Mouse (Mus musculus): ENCODE data around the gene Eva1c. TPM values are rescaled to one million over a fixed set of nuclear protein-coding genes. Genes with fewer than 3 reads are reported as not detected.

Eva1c gene
- polyA plus RNA-seq, 1 experiment from 2014 or later, result 1.7 TPM

GRCm38 (mm10) chr16:90849262-90849661 is 22.7 kb downstream of the Eva1c start:
- ATAC-seq (ENCODE audit: insufficient read depth, low FRiP score, low read depth), result 0 out of 2 replicates have a peak, but pooled peaks have one; percentile 18
- WGBS, result 46% methylated on average over 12 of the region's 12 CpGs

DNA sequence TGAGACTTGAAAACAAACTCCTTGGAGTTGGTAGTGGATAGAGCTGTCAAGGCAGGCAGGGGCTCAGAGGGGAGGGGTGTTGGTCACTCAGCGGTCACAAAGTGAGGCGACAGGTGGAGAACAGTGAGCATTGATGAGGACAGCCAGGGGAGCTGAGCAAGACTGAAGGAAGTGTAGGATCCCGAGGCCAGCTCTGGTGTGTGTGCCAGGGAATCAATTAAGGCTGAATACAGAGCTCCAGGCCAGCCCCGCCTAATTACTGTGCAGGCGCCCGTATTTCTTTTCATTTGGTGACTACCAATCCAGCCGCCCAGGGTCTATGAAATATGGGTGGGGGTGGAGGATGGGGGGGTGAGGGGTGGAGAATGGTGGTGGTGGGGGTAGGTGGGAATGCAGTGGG is 24.4 kb downstream of the Eva1c start:
- no peaks in the 10 kb centered on the region for H3K4me1 ChIP-seq
- no peak overlapping the region for H3K4me2 ChIP-seq
- no peak overlapping the region for H3K4me3 ChIP-seq (replicated peaks)
- WGBS, result 67% methylated on average over 7 of the region's 7 CpGs
- no peaks in the 10 kb centered on the region for H3K27me3 ChIP-seq (replicated peaks)
- H3K27ac ChIP-seq, result no peak overlapping the region
- H3K9ac ChIP-seq, result no peak overlapping the region
- ATAC-seq (ENCODE audit: insufficient read depth, low FRiP score, low read depth), result no peak
- no peaks in the 10 kb centered on the region for H3K9me3 ChIP-seq
- no peaks in the 10 kb centered on the region for H3K36me3 ChIP-seq

More at GRCm38 (mm10) chr16:90849262-90849661, 22.7 kb downstream of the Eva1c start:
- no peaks in the 10 kb centered on the region for H3K9me3 ChIP-seq
- H3K27me3 ChIP-seq (replicated peaks), result no peaks in the 10 kb centered on the region
- H3K27ac ChIP-seq, result no peak overlapping the region
- no peak overlapping the region for H3K4me3 ChIP-seq (replicated peaks)
- H3K9ac ChIP-seq, result no peak overlapping the region
- H3K36me3 ChIP-seq, result no peaks in the 10 kb centered on the region
- no peak overlapping the region for H3K4me2 ChIP-seq
- H3K4me1 ChIP-seq, result no peaks in the 10 kb centered on the region

- Histone ChIP-seq H3K4me2 (no peak overlapping the region), H3K9me3 (no peaks in the 10 kb centered on the region), H3K4me1 (no peaks in the 10 kb centered on the region), H3K4me3 (replicated peaks) (no peak overlapping the region), H3K36me3 (no peaks in the 10 kb centered on the region), H3K9ac (no peak overlapping the region), H3K27me3 (replicated peaks) (no peaks in the 10 kb centered on the region), H3K27ac (no peak overlapping the region)
- 70% methylated on average over 11 of the region's 11 CpGs for WGBS
- no peak for ATAC-seq (ENCODE audit: insufficient read depth, low FRiP score, low read depth)
Measured at GRCm38 (mm10) chr16:90851621-90852334, 25.3 kb downstream of the Eva1c start.

DNA sequence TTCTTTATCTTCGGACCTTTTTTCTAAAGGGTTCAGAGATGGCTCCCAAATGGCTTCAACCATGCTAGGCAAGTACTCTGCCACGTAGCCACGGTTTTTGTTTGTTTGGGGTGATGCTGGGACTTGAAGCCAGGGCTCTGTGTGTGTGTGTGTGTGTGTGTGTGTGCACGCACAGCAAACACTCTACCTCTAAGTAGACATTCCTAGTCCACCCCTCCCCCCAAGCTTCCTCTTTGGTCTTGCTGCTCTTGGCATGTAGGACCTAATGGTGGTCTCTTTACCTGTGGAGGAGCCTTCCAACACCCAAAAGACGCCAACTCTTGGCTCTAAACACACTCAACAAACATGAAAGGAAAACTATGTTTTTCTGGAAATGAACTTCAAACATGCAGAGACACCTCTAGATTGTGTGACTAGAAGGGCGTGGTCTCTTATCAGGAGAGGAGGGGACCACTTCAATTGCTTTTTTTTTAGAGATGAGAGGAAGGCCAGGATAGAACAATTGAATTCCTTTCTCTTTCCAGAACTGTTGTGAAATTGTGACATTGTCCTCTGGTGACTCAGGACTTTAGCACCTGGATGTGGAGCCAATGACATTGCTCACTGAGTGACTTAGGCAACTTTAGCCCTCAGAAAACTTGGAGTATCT is 30.2 kb downstream of the Eva1c start:
- Histone ChIP-seq H3K36me3 (no peaks in the 10 kb centered on the region), H3K9me3 (no peaks in the 10 kb centered on the region), H3K27ac (no peak overlapping the region), H3K9ac (no peak overlapping the region), H3K27me3 (replicated peaks) (no peaks in the 10 kb centered on the region), H3K4me2 (no peak overlapping the region), H3K4me3 (replicated peaks) (no peak overlapping the region), H3K4me1 (no peaks in the 10 kb centered on the region)
- no peak for ATAC-seq (ENCODE audit: insufficient read depth, low FRiP score, low read depth)
- 74% methylated on average over 6 of the region's 6 CpGs for WGBS

GRCm38 (mm10) chr16:90858206-90858605 is 31.7 kb downstream of the Eva1c start:
- Histone ChIP-seq H3K9me3 (no peaks in the 10 kb centered on the region), H3K27me3 (replicated peaks) (no peaks in the 10 kb centered on the region), H3K4me1 (no peaks in the 10 kb centered on the region), H3K27ac (no peak overlapping the region), H3K4me2 (no peak overlapping the region), H3K4me3 (replicated peaks) (no peak overlapping the region), H3K9ac (no peak overlapping the region), H3K36me3 (no peaks in the 10 kb centered on the region)
- ATAC-seq (ENCODE audit: insufficient read depth, low FRiP score, low read depth), result no peak
- 64% methylated on average over 4 of the region's 4 CpGs for WGBS

- no peaks in the 10 kb centered on the region for H3K27me3 ChIP-seq (replicated peaks)
- no peaks in the 10 kb centered on the region for H3K4me1 ChIP-seq
- H3K9me3 ChIP-seq, result no peaks in the 10 kb centered on the region
- no peak overlapping the region for H3K27ac ChIP-seq
- ATAC-seq (ENCODE audit: insufficient read depth, low FRiP score, low read depth), result no peak
- WGBS, result 55% methylated on average over 3 of the region's 3 CpGs
- no peaks in the 10 kb centered on the region for H3K36me3 ChIP-seq
- H3K4me2 ChIP-seq, result no peak overlapping the region
- H3K4me3 ChIP-seq (replicated peaks), result no peak overlapping the region
- no peak overlapping the region for H3K9ac ChIP-seq
Measured at GRCm38 (mm10) chr16:90863036-90863435, 36.5 kb downstream of the Eva1c start.

DNA sequence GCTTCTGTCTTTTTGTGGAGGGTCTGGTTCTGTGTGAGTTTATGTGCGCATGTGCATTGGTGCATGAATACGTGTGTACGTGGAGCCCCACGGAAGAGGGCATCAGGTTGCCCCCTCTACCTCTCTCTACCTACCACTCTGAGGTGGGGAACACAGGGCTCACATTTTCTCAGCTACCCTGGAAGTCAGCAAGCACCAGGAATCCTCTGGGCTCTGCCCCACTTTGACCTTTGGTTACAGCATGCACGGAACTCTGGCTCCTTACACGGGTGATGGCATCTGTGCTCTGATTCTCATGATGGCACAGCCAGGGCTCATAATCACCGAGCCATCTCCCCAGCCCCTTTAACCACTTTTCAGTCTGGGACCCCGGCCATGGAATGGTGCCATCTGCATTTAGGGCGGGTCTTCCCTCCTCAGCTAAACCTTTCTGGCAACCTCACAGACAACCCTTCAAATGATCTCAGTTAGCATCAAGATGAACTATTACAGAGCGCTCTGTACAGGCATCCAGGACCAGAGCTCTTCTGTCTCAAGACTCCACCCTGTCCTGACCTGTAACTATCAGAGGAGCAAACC is 37.0 kb downstream of the Eva1c start:
- Histone ChIP-seq H3K36me3 (no peaks in the 10 kb centered on the region), H3K9ac (no peak overlapping the region), H3K9me3 (no peaks in the 10 kb centered on the region), H3K4me3 (replicated peaks) (no peak overlapping the region), H3K4me2 (no peak overlapping the region), H3K4me1 (no peaks in the 10 kb centered on the region), H3K27me3 (replicated peaks) (no peaks in the 10 kb centered on the region), H3K27ac (no peak overlapping the region)
- ATAC-seq (ENCODE audit: insufficient read depth, low FRiP score, low read depth), result no peak
- 85% methylated on average over 10 of the region's 10 CpGs for WGBS

GRCm38 (mm10) chr16:90864693-90865092 is 38.2 kb downstream of the Eva1c start:
- no peaks in the 10 kb centered on the region for H3K36me3 ChIP-seq
- no peak overlapping the region for H3K4me2 ChIP-seq
- H3K4me3 ChIP-seq (replicated peaks), result no peak overlapping the region
- no peaks in the 10 kb centered on the region for H3K27me3 ChIP-seq (replicated peaks)
- 57% methylated on average over 7 of the region's 7 CpGs for WGBS
- no peak overlapping the region for H3K27ac ChIP-seq
- no peaks in the 10 kb centered on the region for H3K4me1 ChIP-seq
- no peaks in the 10 kb centered on the region for H3K9me3 ChIP-seq
- no peak overlapping the region for H3K9ac ChIP-seq
- ATAC-seq (ENCODE audit: insufficient read depth, low FRiP score, low read depth), result no peak

DNA sequence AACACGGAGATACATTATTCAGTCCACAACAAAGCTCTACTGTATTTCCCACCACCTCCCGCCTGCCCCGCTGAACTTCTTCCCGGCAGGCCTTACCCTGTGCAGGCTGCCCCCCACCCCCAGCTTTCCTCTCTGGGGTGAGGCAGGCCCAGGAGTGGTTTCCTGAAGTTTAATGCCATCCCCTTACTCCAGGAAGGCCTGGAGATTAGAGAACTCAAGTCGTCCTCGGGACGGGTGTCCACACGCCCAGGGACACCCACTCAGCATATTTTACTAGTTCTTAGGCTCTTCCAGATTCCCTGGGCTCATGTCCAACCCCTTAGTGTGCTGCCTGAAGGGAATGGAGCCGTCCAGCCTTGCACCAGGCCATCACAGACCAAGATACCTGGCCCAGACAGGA is 39.1 kb downstream of the Eva1c start:
- H3K27me3 ChIP-seq (replicated peaks), result no peaks in the 10 kb centered on the region
- 56% methylated on average over 9 of the region's 9 CpGs for WGBS
- H3K4me1 ChIP-seq, result no peaks in the 10 kb centered on the region
- ATAC-seq (ENCODE audit: insufficient read depth, low FRiP score, low read depth), result peak; percentile 12; the same call in 1 of the 2 replicates
- H3K4me2 ChIP-seq, result no peak overlapping the region
- no peaks in the 10 kb centered on the region for H3K36me3 ChIP-seq
- H3K9me3 ChIP-seq, result no peaks in the 10 kb centered on the region
- H3K9ac ChIP-seq, result no peak overlapping the region
- no peak overlapping the region for H3K27ac ChIP-seq
- H3K4me3 ChIP-seq (replicated peaks), result no peak overlapping the region

DNA sequence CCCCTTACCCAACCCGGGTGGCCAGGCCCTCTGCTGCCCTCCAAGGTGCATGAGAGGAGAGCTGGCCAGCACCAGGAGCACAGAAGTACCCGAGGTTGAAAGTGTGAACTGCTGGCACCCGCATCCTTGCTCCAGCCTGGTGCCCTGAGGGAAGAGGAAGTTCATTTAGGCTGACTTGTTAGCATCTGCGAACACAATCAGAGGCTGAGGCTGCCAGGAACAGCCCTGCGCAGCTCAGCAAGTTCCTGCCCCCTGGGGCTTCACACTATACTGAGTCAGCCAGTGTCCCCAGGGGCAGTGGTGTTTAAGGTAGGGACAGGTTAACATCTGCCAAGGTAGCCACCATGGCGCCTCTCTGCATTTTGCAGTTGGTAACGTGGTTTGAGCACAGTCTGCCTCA is 41.6 kb downstream of the Eva1c start:
- Histone ChIP-seq H3K36me3 (no peaks in the 10 kb centered on the region), H3K4me1 (no peaks in the 10 kb centered on the region), H3K9me3 (no peaks in the 10 kb centered on the region), H3K27me3 (replicated peaks) (no peaks in the 10 kb centered on the region), H3K9ac (no peak overlapping the region), H3K27ac (no peak overlapping the region), H3K4me2 (no peak overlapping the region), H3K4me3 (replicated peaks) (no peak overlapping the region)
- 30% methylated on average over 7 of the region's 7 CpGs for WGBS
- no peak for ATAC-seq (ENCODE audit: insufficient read depth, low FRiP score, low read depth)

GRCm38 (mm10) chr16:90869361-90869760 is 42.8 kb downstream of the Eva1c start:
- no peaks in the 10 kb centered on the region for H3K27me3 ChIP-seq (replicated peaks)
- no peaks in the 10 kb centered on the region for H3K36me3 ChIP-seq
- no peak for ATAC-seq (ENCODE audit: insufficient read depth, low FRiP score, low read depth)
- no peak overlapping the region for H3K4me2 ChIP-seq
- H3K27ac ChIP-seq, result no peak overlapping the region
- no peaks in the 10 kb centered on the region for H3K9me3 ChIP-seq
- 69% methylated on average over 4 of the region's 4 CpGs for whole genome bisulfite sequencing
- no peak overlapping the region for H3K9ac ChIP-seq
- H3K4me3 ChIP-seq (replicated peaks), result no peak overlapping the region
- H3K4me1 ChIP-seq, result no peaks in the 10 kb centered on the region

DNA sequence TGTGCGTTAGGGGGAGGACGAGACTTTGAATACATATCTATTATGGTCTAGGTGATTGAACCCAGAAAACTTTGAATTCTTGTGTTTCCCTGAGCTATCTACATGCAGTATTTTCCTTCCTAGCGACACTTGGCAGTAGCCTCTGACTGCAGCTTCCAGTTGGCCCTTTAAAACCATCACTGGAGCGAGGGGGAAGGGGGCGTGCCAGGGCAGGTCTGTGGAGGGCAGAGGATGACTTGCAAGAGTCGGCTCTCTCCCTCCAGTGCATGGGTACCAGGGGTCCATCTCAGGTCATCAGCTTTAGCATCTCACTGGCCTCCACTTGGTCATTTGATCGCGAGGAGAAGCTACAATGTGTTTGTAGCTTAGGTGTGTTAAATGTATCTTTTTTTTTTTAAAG is 46.4 kb downstream of the Eva1c start:
- Histone ChIP-seq H3K9me3 (no peaks in the 10 kb centered on the region), H3K4me1 (no peaks in the 10 kb centered on the region), H3K4me3 (replicated peaks) (no peak overlapping the region), H3K4me2 (no peak overlapping the region), H3K27ac (no peak overlapping the region), H3K36me3 (no peaks in the 10 kb centered on the region), H3K9ac (no peak overlapping the region), H3K27me3 (replicated peaks) (no peaks in the 10 kb centered on the region)
- 68% methylated on average over 8 of the region's 8 CpGs for WGBS
- ATAC-seq (ENCODE audit: insufficient read depth, low FRiP score, low read depth), result no peak
